23 mouse cellular contexts compared by ENCODE assay signal in the genomic region with DNA sequence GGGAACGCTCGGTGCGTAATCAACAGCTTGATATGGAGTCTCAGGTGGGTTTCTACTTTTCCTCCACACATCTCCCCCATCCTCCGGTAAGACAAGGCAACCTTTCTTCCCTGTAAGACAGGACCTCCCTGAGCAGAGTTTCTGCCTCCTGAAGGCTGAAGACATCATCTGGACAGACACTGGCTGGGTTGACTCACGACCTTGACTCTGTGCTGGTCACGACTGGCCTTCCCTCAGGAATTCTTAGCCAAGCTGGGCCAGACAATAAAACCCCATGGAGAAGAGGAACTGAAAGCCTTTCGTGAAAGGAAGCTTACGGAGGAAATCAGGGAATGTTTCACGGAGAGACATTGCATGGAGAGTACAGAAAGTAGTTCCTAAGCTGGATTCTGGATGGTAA. TPM values are rescaled to one million over a fixed set of nuclear protein-coding genes. Genes with fewer than 3 reads are reported as not detected.
DNase-seq lines count a peak whose midpoint lies in the region; ATAC-seq lines count a peak whose summit lies in the region.
"Had no signal": no experiment of that assay in that cellular context is flagged by ENCODE, and none has a peak within 500 bp of the region (broad histone marks: within the 10 kb centered on the region; RNA-seq: fewer than 3 reads in every experiment).

No protein-coding gene starts in this region.

- no peaks in the 10 kb centered on the region for H3K36me3 ChIP-seq in heart, embryonic 12.5 days
- no peaks in the 10 kb centered on the region for H3K36me3 ChIP-seq in hindbrain, embryonic 16.5 days (ENCODE audit: control insufficient read depth, insufficient read depth, low read length)
- H3K36me3 ChIP-seq: embryonic facial prominence, embryonic 13.5 days; embryonic facial prominence, embryonic 15.5 days; forebrain, embryonic 10.5 days; forebrain, embryonic 12.5 days had no signal

- ATAC-seq in heart, embryonic 12.5 days (ENCODE audit: insufficient number of reproducible peaks, low FRiP score): no peak
- no peak for ATAC-seq in hindbrain, embryonic 16.5 days
- ATAC-seq: activated CD4-positive, CD25-positive, alpha-beta regulatory T cell, adult 4 months; forebrain, embryonic 14.5 days; forebrain, embryonic 16.5 days had no signal

- H3K4me3 ChIP-seq in heart, embryonic 12.5 days: no peak overlapping the region
- H3K4me3 ChIP-seq in hindbrain, embryonic 16.5 days (ENCODE audit: low read length): no peak overlapping the region
- H3K4me3 ChIP-seq: embryonic facial prominence, embryonic 13.5 days; embryonic facial prominence, embryonic 15.5 days; erythroblast, embryonic 14.5 days; forebrain, embryonic 10.5 days; forebrain, embryonic 12.5 days had no signal

- peak; percentile 53 to 81 for DNase-seq in adrenal gland, adult (ENCODE audit: inconsistent age in 2 of 2, low spot score in 1 of 2)
- no peak for DNase-seq in adrenal gland, postnatal 4 days (ENCODE audit: low spot score in 2 of 2)
- DNase-seq in adrenal gland, adult 8-10 months: peak; percentile 36
- no peak for DNase-seq in adrenal gland, postnatal 10 days
- peak; percentile 83 for DNase-seq in heart, adult 11 months
- DNase-seq in adrenal gland, postnatal 36 days: peak; percentile 53 to 58
- DNase-seq: cerebellum, adult 11 months; cerebellum, adult 18-20 months; cerebellum, adult 8-10 months; cerebellum, adult 9-11 months; cerebellum, postnatal 14 days; cerebellum, postnatal 36 days; embryo, embryonic 11 days had no signal

- 77% methylated on average over 9 of the region's 9 CpGs for WGBS in heart, embryonic 12.5 days
- 82% methylated on average over 9 of the region's 9 CpGs for WGBS in hindbrain, embryonic 16.5 days

- H3K27me3 ChIP-seq in heart, embryonic 12.5 days (replicated peaks): peaks cover 6% of the 10 kb centered on the region; the same call in 1 of the 2 replicates
- no peaks in the 10 kb centered on the region for H3K27me3 ChIP-seq in hindbrain, embryonic 16.5 days (replicated peaks; ENCODE audit: control insufficient read depth, insufficient read depth, low read length)
- H3K27me3 ChIP-seq: embryonic facial prominence, embryonic 13.5 days; embryonic facial prominence, embryonic 15.5 days; forebrain, embryonic 12.5 days had no signal

- no peaks in the 10 kb centered on the region for H3K4me1 ChIP-seq in heart, embryonic 12.5 days (replicated peaks)
- no peaks in the 10 kb centered on the region for H3K4me1 ChIP-seq in hindbrain, embryonic 16.5 days (ENCODE audit: control insufficient read depth, insufficient read depth, low read depth, low read length)
- H3K4me1 ChIP-seq: embryonic facial prominence, embryonic 13.5 days; embryonic facial prominence, embryonic 15.5 days; forebrain, embryonic 10.5 days; forebrain, embryonic 12.5 days had no signal

- H3K4me2 ChIP-seq in heart, embryonic 12.5 days: no peak overlapping the region
- H3K4me2 ChIP-seq in hindbrain, embryonic 16.5 days (ENCODE audit: low read length): no peak overlapping the region
- H3K4me2 ChIP-seq: embryonic facial prominence, embryonic 13.5 days; embryonic facial prominence, embryonic 15.5 days; forebrain, embryonic 12.5 days had no signal

- no peak overlapping the region for H3K27ac ChIP-seq in heart, embryonic 12.5 days (ENCODE audit: poor library complexity, severe bottlenecking)
- no peak overlapping the region for H3K27ac ChIP-seq in hindbrain, embryonic 16.5 days (ENCODE audit: low read depth, low read length)
- H3K27ac ChIP-seq: embryonic facial prominence, embryonic 13.5 days; embryonic facial prominence, embryonic 15.5 days; forebrain, embryonic 10.5 days; forebrain, embryonic 12.5 days had no signal

- H3K9me3 ChIP-seq in heart, embryonic 12.5 days (replicated peaks): no peaks in the 10 kb centered on the region
- H3K9me3 ChIP-seq in hindbrain, embryonic 16.5 days (ENCODE audit: control insufficient read depth, low read length): no peaks in the 10 kb centered on the region
- H3K9me3 ChIP-seq: embryonic facial prominence, embryonic 13.5 days; embryonic facial prominence, embryonic 15.5 days; forebrain, embryonic 12.5 days had no signal

- H3K9ac ChIP-seq in heart, embryonic 12.5 days: no peak overlapping the region
- H3K9ac ChIP-seq in hindbrain, embryonic 16.5 days (ENCODE audit: low read depth, low read length): no peak overlapping the region
- H3K9ac ChIP-seq: embryonic facial prominence, embryonic 13.5 days; embryonic facial prominence, embryonic 15.5 days; forebrain, embryonic 12.5 days had no signal

RNA-seq across cellular contexts. Expression of gene Mcfd2, which starts 46.3 kb away (rescaled TPM):
- total RNA-seq in adrenal gland, postnatal 4 days (2021): 100 to 1,000 TPM; 159 to 176 TPM
- total RNA-seq in adrenal gland, adult 8-10 months (2022): 100 to 1,000 TPM; 212 to 358 (median 282) TPM
- total RNA-seq in adrenal gland, postnatal 10 days (2021): 100 to 1,000 TPM; 124 to 155 TPM
- polyA plus RNA-seq in heart, embryonic 12.5 days (2016; fragmentation: Nextera tagmentation; extraction: Ambion mirVana): 68.8 and 70.8 TPM in 2 replicates
- 100 to 1,000 TPM; 256 to 285 TPM for total RNA-seq in adrenal gland, postnatal 36 days (2021)
- polyA plus RNA-seq in hindbrain, embryonic 16.5 days (2015; fragmentation: Nextera tagmentation; extraction: Ambion mirVana): 48.1 and 49.0 TPM in 2 replicates

Comparison
In these comparisons a context has a peak if more than half of its experiments do, and no peak if none do; other contexts are left out.
1. DNase-seq: peak in adrenal gland, adult (2 of 2), adrenal gland, adult 8-10 months (single experiment), heart, adult 11 months (single experiment) and adrenal gland, postnatal 36 days (2 of 2); none in adrenal gland, postnatal 4 days (0 of 2) and adrenal gland, postnatal 10 days (single experiment).